Mouse (Mus musculus) adrenal gland, postnatal 36 days (tissue): ENCODE results near the gene Armc9. TPM values are rescaled to one million over a fixed set of nuclear protein-coding genes. Genes with fewer than 3 reads are reported as not detected.
A peak's percentile ranks its signal among the peaks of the same experiment; 100 is the strongest.

Source experiments
- DNase-seq, 2 experiments: peaks; one replicate each; pipeline ENCODE4 v3.0.0; 2021; ENCODE audit warnings: mixed read lengths in 1 of 2
- long read RNA-seq, 2 experiments: library from polyadenylated mRNA; stranded (forward); transcript quantifications; one replicate each; pipeline ENCODE4 v2.0.0; 2021; ENCODE audit warnings: borderline sequencing depth in 2 of 2
- total RNA-seq, 2 experiments: library from RNA; stranded (reverse); gene quantifications; 2 replicates each; pipeline ENCODE4 v1.2.3; 2021

The Armc9 gene
- total RNA-seq, result 1 to 10 TPM; 9.3 to 9.6 TPM
- long read RNA-seq, experiment 1, full-length matches to known transcripts, result 17 of 24 reads
- long read RNA-seq, experiment 1, partial matches to known transcripts, result 3 of 24 reads
- long read RNA-seq, experiment 1, other reads (novel, unspliced or antisense), result 4 of 24 reads
- long read RNA-seq, experiment 2, full-length matches to known transcripts, result 9 of 16 reads
- long read RNA-seq, experiment 2, partial matches to known transcripts, result 3 of 16 reads
- long read RNA-seq, experiment 2, other reads (novel, unspliced or antisense), result 4 of 16 reads

GRCm38 (mm10) chr1:86154133-86154823 is at the start of gene Armc9:
Armc9 (plus strand) TSS chr1:86154780.
- DNase-seq, result peak; percentile 97 to 98

- DNase-seq, result no peak
Measured at GRCm38 (mm10) chr1:86105054-86105453, 49.5 kb upstream of the Armc9 start.

GRCm38 (mm10) chr1:86111779-86112178 is 42.8 kb upstream of the Armc9 start, which contains the start of gene Htr2b:
Htr2b (minus strand) TSS chr1:86111970.
- peak; percentile 10 to 22 for DNase-seq

- DNase-seq, result no peak
Measured at GRCm38 (mm10) chr1:86114141-86114540, 40.4 kb upstream of the Armc9 start.

GRCm38 (mm10) chr1:86119549-86119948 is 35.0 kb upstream of the Armc9 start:
- DNase-seq, result no peak

- DNase-seq, result no peak
Measured at GRCm38 (mm10) chr1:86126036-86126435, 28.5 kb upstream of the Armc9 start.

- DNase-seq, result no peak
Measured at GRCm38 (mm10) chr1:86133337-86133736, 21.2 kb upstream of the Armc9 start, which contains the start of gene Gm21972. Gm21972 (plus strand) TSS chr1:86133637.

- DNase-seq, result no peak
Measured at GRCm38 (mm10) chr1:86135315-86135714, 19.3 kb upstream of the Armc9 start.

GRCm38 (mm10) chr1:86141081-86141480 is 13.5 kb upstream of the Armc9 start:
- no peak for DNase-seq

- no peak for DNase-seq
Measured at GRCm38 (mm10) chr1:86143165-86143564, 11.4 kb upstream of the Armc9 start.

GRCm38 (mm10) chr1:86144001-86144944 is 10.3 kb upstream of the Armc9 start:
- DNase-seq, result no peak

- DNase-seq, result peak in 1 of 2 experiments; percentile 33
Measured at GRCm38 (mm10) chr1:86146293-86146692, 8.3 kb upstream of the Armc9 start.

GRCm38 (mm10) chr1:86147557-86147956 is 7.0 kb upstream of the Armc9 start:
- DNase-seq, result peak; percentile 76 to 80

- DNase-seq, result no peak
Measured at GRCm38 (mm10) chr1:86148161-86148560, 6.4 kb upstream of the Armc9 start.

GRCm38 (mm10) chr1:86150929-86151328 is 3.7 kb upstream of the Armc9 start:
- DNase-seq, result no peak

- no peak for DNase-seq
Measured at GRCm38 (mm10) chr1:86151376-86151775, 3.2 kb upstream of the Armc9 start.

GRCm38 (mm10) chr1:86152618-86153017 is 2.0 kb upstream of the Armc9 start:
- peak in 1 of 2 experiments; percentile 31 for DNase-seq

GRCm38 (mm10) chr1:86154824-86155164 is 214 bp downstream of the Armc9 start:
- no peak for DNase-seq

GRCm38 (mm10) chr1:86156075-86156474 is 1.5 kb downstream of the Armc9 start:
- DNase-seq, result no peak

GRCm38 (mm10) chr1:86156595-86156994 is 2.0 kb downstream of the Armc9 start:
- DNase-seq, result no peak

- DNase-seq, result no peak
Measured at GRCm38 (mm10) chr1:86160059-86160458, 5.5 kb downstream of the Armc9 start.

- DNase-seq, result no peak
Measured at GRCm38 (mm10) chr1:86160479-86160878, 5.9 kb downstream of the Armc9 start.

GRCm38 (mm10) chr1:86161061-86161460 is 6.5 kb downstream of the Armc9 start:
- DNase-seq, result no peak
